Mouse (Mus musculus): ENCODE data around the gene Nrp1. TPM values are rescaled to one million over a fixed set of nuclear protein-coding genes. Genes with fewer than 3 reads are reported as not detected.

The Nrp1 gene
- polyA plus RNA-seq, 1 experiment from 2014 or later, result 55.9 TPM

DNA sequence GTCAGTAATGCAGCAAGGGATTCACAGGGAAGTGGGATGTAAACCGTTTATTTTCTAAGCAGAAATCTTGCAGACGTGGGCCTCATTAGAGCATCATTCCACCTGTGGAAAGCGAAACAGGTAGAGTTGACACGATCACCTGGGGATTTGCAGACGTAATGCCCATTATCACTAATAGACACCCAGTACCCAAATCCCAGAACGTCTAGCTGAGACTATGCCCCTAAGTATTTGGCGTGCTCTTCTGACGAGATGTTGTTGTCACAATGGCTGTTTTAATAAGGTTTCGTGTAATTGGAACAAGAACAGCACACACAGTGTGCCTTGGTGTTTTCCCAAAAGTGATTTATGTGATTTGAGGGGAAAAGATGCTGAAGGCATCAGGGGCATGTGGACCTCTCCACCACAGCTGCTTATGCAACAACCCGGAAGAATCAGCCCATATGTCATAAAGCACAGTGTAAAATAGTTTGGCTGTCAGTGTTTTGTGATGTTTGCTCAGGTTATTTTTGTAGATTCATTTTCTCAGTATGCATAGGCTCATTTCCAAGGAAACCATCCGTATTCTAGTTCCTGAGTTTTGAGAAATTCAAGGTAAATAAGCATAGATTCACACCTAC is 40.2 kb downstream of the Nrp1 start:
- Histone ChIP-seq H3K27me3 (no peaks in the 10 kb centered on the region), H3K27ac (no peak overlapping the region), H3K9me3 (replicated peaks) (no peaks in the 10 kb centered on the region), H3K4me3 (no peak overlapping the region), H3K36me3 (ENCODE audit: poor library complexity, severe bottlenecking) (no peaks in the 10 kb centered on the region), H3K4me1 (peaks cover 14% of the 10 kb centered on the region), H3K9ac (no peak overlapping the region), H3K4me2 (no peak overlapping the region)
- no peak for ATAC-seq
- WGBS, result 54% methylated on average over 11 of the region's 11 CpGs

- no peaks in the 10 kb centered on the region for H3K36me3 ChIP-seq (ENCODE audit: poor library complexity, severe bottlenecking)
- H3K27ac ChIP-seq, result no peak overlapping the region
- H3K4me1 ChIP-seq, result peaks cover 21% of the 10 kb centered on the region
- ATAC-seq, result no peak
- no peak overlapping the region for H3K4me2 ChIP-seq
- no peaks in the 10 kb centered on the region for H3K27me3 ChIP-seq
- 90% methylated on average over 5 of the region's 5 CpGs for WGBS
- H3K9me3 ChIP-seq (replicated peaks), result no peaks in the 10 kb centered on the region
- no peak overlapping the region for H3K4me3 ChIP-seq
- no peak overlapping the region for H3K9ac ChIP-seq
These were observed 41.9 kb downstream of the Nrp1 start for GRCm38 (mm10) chr8:128400286-128400685.

DNA sequence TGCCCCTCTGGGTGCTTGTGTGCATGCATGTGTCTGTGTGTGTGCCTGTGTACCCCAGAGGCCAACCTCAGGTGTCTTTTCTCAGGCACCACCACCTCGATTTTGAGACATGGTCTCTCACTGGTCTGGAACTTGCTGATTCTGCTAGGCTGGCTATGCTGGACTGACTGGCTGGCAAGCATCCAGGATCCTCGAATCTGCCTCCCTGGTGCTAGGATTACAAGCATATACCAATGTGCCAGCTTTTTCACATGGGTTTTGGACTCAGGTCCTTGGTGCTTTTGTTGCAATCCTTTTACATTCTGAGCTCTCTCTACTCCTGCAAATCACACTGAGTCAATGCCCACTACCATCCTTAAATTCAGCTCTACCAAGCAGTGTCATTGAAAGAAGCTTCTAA is 46.5 kb downstream of the Nrp1 start:
- H3K4me3 ChIP-seq, result no peak overlapping the region
- H3K27me3 ChIP-seq, result no peaks in the 10 kb centered on the region
- H3K4me2 ChIP-seq, result no peak overlapping the region
- 43% methylated on average over 2 of the region's 2 CpGs for WGBS
- H3K9me3 ChIP-seq (replicated peaks), result no peaks in the 10 kb centered on the region
- no peak for ATAC-seq
- no peak overlapping the region for H3K27ac ChIP-seq
- H3K4me1 ChIP-seq, result peaks cover 10% of the 10 kb centered on the region; the same call in 1 of the 2 replicates
- H3K36me3 ChIP-seq (ENCODE audit: poor library complexity, severe bottlenecking), result no peaks in the 10 kb centered on the region
- no peak overlapping the region for H3K9ac ChIP-seq

DNA sequence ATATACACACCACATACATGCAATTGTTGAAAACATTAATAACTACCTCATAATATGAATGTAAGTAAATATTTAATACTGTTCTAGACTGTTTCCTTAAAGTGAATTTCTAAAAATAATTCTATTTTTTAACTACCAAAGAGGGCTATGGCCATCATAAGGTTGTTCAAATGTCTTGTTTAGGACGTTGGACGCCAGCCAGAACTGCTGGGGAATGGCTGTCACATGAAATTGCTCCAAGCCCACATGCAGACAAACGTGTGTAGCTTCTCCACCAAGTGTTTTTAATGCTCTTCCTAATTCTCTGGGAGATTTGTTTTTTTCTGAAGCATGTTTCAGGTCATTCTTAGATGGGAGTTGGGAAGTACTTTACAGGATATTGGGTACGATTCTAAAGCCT is 55.0 kb downstream of the Nrp1 start:
- H3K36me3 ChIP-seq (ENCODE audit: poor library complexity, severe bottlenecking), result no peaks in the 10 kb centered on the region

GRCm38 (mm10) chr8:128415730-128416684 is 57.6 kb downstream of the Nrp1 start:
- peak overlapping the region; percentile 15 for H3K27ac ChIP-seq
- H3K4me3 ChIP-seq, result no peak overlapping the region
- H3K4me2 ChIP-seq, result no peak overlapping the region
- H3K9me3 ChIP-seq (replicated peaks), result no peaks in the 10 kb centered on the region
- ATAC-seq, result peak; percentile 74
- no peak overlapping the region for H3K9ac ChIP-seq
- H3K4me1 ChIP-seq, result peaks cover 35% of the 10 kb centered on the region
- no peaks in the 10 kb centered on the region for H3K27me3 ChIP-seq
- 34% methylated on average over 4 of the region's 4 CpGs for WGBS
- H3K36me3 ChIP-seq (ENCODE audit: poor library complexity, severe bottlenecking), result no peaks in the 10 kb centered on the region

More for the DNA sequence above, 55.0 kb downstream of the Nrp1 start:
- Histone ChIP-seq H3K27ac (no peak overlapping the region), H3K9me3 (replicated peaks) (no peaks in the 10 kb centered on the region), H3K4me1 (peaks cover 32% of the 10 kb centered on the region), H3K4me3 (no peak overlapping the region), H3K4me2 (no peak overlapping the region), H3K9ac (no peak overlapping the region), H3K27me3 (no peaks in the 10 kb centered on the region)
- 75% methylated on average over 4 of the region's 4 CpGs for WGBS
- ATAC-seq, result no peak

- 56% methylated on average over 2 of the region's 2 CpGs for WGBS
- Histone ChIP-seq H3K9me3 (replicated peaks) (no peaks in the 10 kb centered on the region), H3K9ac (no peak overlapping the region), H3K36me3 (ENCODE audit: poor library complexity, severe bottlenecking) (no peaks in the 10 kb centered on the region), H3K4me1 (peaks cover 35% of the 10 kb centered on the region), H3K4me3 (no peak overlapping the region), H3K27me3 (no peaks in the 10 kb centered on the region), H3K4me2 (no peak overlapping the region), H3K27ac (peak overlapping the region; percentile 15)
- ATAC-seq, result no peak
These were observed 58.5 kb downstream of the Nrp1 start for GRCm38 (mm10) chr8:128416896-128417295.

GRCm38 (mm10) chr8:128417956-128418796 is 59.8 kb downstream of the Nrp1 start:
- no peak overlapping the region for H3K4me3 ChIP-seq
- H3K9me3 ChIP-seq (replicated peaks), result no peaks in the 10 kb centered on the region
- H3K36me3 ChIP-seq (ENCODE audit: poor library complexity, severe bottlenecking), result no peaks in the 10 kb centered on the region
- WGBS, result 32% methylated on average over 10 of the region's 10 CpGs
- H3K9ac ChIP-seq, result no peak overlapping the region
- no peak overlapping the region for H3K4me2 ChIP-seq
- ATAC-seq, result peak; percentile 63; the same call in 1 of the 2 replicates
- peaks cover 35% of the 10 kb centered on the region for H3K4me1 ChIP-seq
- no peaks in the 10 kb centered on the region for H3K27me3 ChIP-seq
- H3K27ac ChIP-seq, result peak overlapping the region; percentile 27; the same call in 1 of the 2 replicates

DNA sequence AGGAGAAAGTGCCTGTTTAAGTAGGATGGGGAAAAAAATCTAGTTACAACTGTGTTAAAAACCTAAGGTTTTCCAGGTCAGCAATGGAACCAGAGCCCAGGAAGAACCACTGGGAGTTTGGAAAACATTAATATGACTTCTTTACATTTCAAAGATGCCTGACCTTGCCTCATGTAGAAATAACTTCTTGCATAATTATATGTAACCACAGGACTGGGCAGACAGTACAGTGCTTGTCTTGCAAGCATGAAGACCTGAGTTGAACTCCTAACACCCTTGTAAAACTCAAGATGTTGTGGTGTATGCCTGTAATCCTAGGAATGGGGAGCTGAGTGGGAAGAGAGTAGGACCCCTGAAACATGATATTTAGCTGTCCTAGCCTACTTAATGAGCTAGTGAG is 61.6 kb downstream of the Nrp1 start:
- no peaks in the 10 kb centered on the region for H3K36me3 ChIP-seq (ENCODE audit: poor library complexity, severe bottlenecking)
- H3K4me1 ChIP-seq, result peaks cover 35% of the 10 kb centered on the region
- ATAC-seq, result no peak
- H3K4me3 ChIP-seq, result no peak overlapping the region
- no peaks in the 10 kb centered on the region for H3K27me3 ChIP-seq
- H3K9me3 ChIP-seq (replicated peaks), result no peaks in the 10 kb centered on the region
- no peak overlapping the region for H3K4me2 ChIP-seq
- H3K27ac ChIP-seq, result no peak overlapping the region
- no peak overlapping the region for H3K9ac ChIP-seq

- no peak overlapping the region for H3K4me2 ChIP-seq
- ATAC-seq, result no peak
- no peak overlapping the region for H3K9ac ChIP-seq
- 96% methylated on average over 1 of the region's 1 CpGs for WGBS
- H3K27me3 ChIP-seq, result no peaks in the 10 kb centered on the region
- H3K27ac ChIP-seq, result no peak overlapping the region
- no peaks in the 10 kb centered on the region for H3K9me3 ChIP-seq (replicated peaks)
- no peak overlapping the region for H3K4me3 ChIP-seq
- H3K4me1 ChIP-seq, result peaks cover 32% of the 10 kb centered on the region
- no peaks in the 10 kb centered on the region for H3K36me3 ChIP-seq (ENCODE audit: poor library complexity, severe bottlenecking)
These were observed 62.0 kb downstream of the Nrp1 start for GRCm38 (mm10) chr8:128420402-128420801.

DNA sequence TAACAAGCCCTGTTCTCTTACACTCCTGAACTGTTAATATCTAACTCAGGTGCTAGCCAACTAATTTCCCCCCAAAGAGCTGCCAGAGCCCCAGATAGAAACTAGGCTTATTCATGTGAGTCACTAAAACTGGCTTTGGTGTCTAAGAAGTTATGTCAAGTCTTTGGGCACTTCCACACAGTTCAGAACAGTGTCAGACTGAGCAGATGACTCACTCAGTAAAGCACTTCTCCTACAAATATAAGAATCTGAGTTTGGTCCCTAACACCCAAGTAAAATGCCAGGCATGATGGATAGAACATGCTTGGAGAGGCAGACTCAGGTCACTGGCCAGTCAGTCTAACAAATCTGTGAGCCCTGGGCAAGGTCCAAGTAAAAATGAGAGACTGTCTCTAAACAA is 65.4 kb downstream of the Nrp1 start:
- Histone ChIP-seq H3K27ac (no peak overlapping the region), H3K4me3 (no peak overlapping the region), H3K36me3 (ENCODE audit: poor library complexity, severe bottlenecking) (no peaks in the 10 kb centered on the region), H3K9me3 (replicated peaks) (no peaks in the 10 kb centered on the region), H3K9ac (no peak overlapping the region), H3K4me1 (no peaks in the 10 kb centered on the region), H3K4me2 (no peak overlapping the region), H3K27me3 (no peaks in the 10 kb centered on the region)
- ATAC-seq, result no peak

DNA sequence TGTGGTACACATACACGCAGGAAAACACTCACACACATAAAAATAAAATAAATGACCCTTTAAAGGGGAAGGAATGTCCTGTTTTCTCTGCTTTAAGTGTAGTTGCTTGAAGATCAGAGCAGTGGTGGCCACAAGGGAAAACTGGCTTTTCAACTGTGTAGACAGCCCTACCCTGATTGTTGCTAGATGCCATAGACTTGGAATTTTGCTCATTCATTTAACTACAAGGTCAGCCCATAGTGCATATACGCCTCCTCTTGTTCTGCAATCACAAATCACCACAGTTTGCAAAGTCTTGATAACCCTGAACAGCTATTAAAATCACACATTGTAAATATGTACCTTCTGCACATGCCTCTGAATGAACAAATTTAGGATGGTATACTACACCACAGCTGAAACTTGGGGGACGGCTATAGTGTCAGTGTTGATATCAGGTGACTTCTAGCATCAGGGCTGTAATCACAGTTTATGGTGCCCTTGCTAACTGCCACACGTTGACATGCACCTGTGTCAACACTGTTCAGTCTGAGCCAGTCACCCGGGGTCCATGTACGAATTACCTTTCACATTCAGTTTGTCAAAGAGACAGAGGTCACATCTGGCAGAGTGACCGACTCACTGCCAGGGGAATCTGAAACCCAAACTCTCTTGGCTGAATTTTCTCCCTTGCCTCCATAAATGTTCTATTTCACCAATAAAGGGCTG is 66.4 kb downstream of the Nrp1 start:
- Histone ChIP-seq H3K9ac (no peak overlapping the region), H3K4me1 (no peaks in the 10 kb centered on the region), H3K27me3 (no peaks in the 10 kb centered on the region), H3K9me3 (replicated peaks) (no peaks in the 10 kb centered on the region), H3K27ac (no peak overlapping the region), H3K4me2 (no peak overlapping the region), H3K4me3 (no peak overlapping the region), H3K36me3 (ENCODE audit: poor library complexity, severe bottlenecking) (no peaks in the 10 kb centered on the region)
- 87% methylated on average over 7 of the region's 7 CpGs for WGBS
- ATAC-seq, result no peak

Measured in forebrain, embryonic 13.5 days (tissue).